Mouse (Mus musculus) midbrain, embryonic 15.5 days (tissue): ENCODE measurements around the gene Bco2. TPM values are rescaled to one million over a fixed set of nuclear protein-coding genes. Genes with fewer than 3 reads are reported as not detected.

Source experiments
- ATAC-seq: fragments of 200-750 bp; cut with Nextera tagmentation; replicated peaks from 2 replicates; pipeline ENCODE4 v1.8.0; 2017; ENCODE audit warnings: moderate TSS enrichment
- H3K27ac ChIP-seq: fragments of 300-500 bp; sonication (generic); 2 replicates; pipeline ENCODE4 v1.5.1; 2015; ENCODE audit warnings: mild to moderate bottlenecking, inconsistent platforms
- H3K27me3 ChIP-seq: fragments of 300-500 bp; sonication (generic); replicated peaks from 2 replicates; pipeline ENCODE4 v1.6.1; 2015; ENCODE audit warnings: inconsistent platforms
- H3K36me3 ChIP-seq: fragments of 300-500 bp; sonication (generic); replicated peaks from 2 replicates; pipeline ENCODE4 v1.6.1; 2015; ENCODE audit warnings: inconsistent platforms
- H3K4me1 ChIP-seq: fragments of 300-500 bp; sonication (generic); 2 replicates; pipeline ENCODE4 v1.6.1; 2015; ENCODE audit warnings: inconsistent platforms
- H3K4me2 ChIP-seq: fragments of 300-500 bp; sonication (generic); 2 replicates; pipeline ENCODE4 v1.6.1; 2015; ENCODE audit warnings: inconsistent platforms, mild to moderate bottlenecking, moderate library complexity
- H3K4me3 ChIP-seq: fragments of 300-500 bp; sonication (generic); 2 replicates; pipeline ENCODE4 v1.5.1; 2015; ENCODE audit warnings: mild to moderate bottlenecking, inconsistent platforms
- H3K9ac ChIP-seq: fragments of 300-500 bp; sonication (generic); 2 replicates; pipeline ENCODE4 v1.6.1; 2015; ENCODE audit warnings: mild to moderate bottlenecking, inconsistent platforms
- H3K9me3 ChIP-seq: fragments of 300-500 bp; sonication (generic); 2 replicates; pipeline ENCODE4 v1.6.1; 2016; ENCODE audit warnings: inconsistent platforms
- WGBS: fragments of 180-500 bp; shearing (Covaris S2); methylation state at CpG from one replicate; pipeline ENCODE4 v1.1.7; 2015; ENCODE audit warnings: mixed read lengths; 5-methylcytosine and 5-hydroxymethylcytosine counted together
- polyA plus RNA-seq: library from polyadenylated mRNA; unstranded; fragments of >200 nt; fragmentation: Nextera tagmentation; extraction: Ambion mirVana; gene quantifications from 2 replicates; pipeline ENCODE4 v1.2.1, GENCODE M21; 2015

Bco2 gene
- polyA plus RNA-seq, 1 experiment from 2014 or later, result 0.45 TPM

- Histone ChIP-seq H3K9ac (no peak overlapping the region), H3K4me2 (no peak overlapping the region), H3K9me3 (no peaks in the 10 kb centered on the region), H3K27ac (no peak overlapping the region), H3K4me3 (no peak overlapping the region), H3K4me1 (peaks cover 16% of the 10 kb centered on the region), H3K36me3 (no peaks in the 10 kb centered on the region), H3K27me3 (no peaks in the 10 kb centered on the region)
- WGBS, result 88% methylated on average over 5 of the region's 5 CpGs
- ATAC-seq, result no peak
These were observed 2.8 kb downstream of the Bco2 start for GRCm38 (mm10) chr9:50552206-50552605.

DNA sequence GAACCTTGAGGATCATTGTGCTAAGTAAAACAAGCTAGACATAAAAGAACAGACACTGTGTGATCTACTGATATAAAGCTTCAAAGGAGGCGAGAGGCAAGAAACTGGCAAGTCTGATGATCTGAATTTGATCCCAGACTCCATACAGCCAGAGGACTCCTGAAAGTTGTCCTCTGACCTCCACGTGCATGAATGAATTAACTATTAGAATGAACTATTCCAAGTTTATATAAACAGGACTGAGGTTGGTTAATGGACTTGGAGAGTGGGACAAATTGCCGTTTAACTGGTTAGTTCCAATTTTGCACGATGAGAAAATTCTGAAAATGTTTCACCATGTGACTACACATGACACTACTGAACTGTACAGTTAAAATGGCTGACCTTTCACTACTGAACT lies 6.0 kb downstream of the Bco2 start:
- Histone ChIP-seq H3K4me2 (no peak overlapping the region), H3K9ac (no peak overlapping the region), H3K27me3 (no peaks in the 10 kb centered on the region), H3K27ac (no peak overlapping the region), H3K9me3 (no peaks in the 10 kb centered on the region), H3K36me3 (no peaks in the 10 kb centered on the region), H3K4me1 (peaks cover 3% of the 10 kb centered on the region; the same call in 1 of the 2 replicates), H3K4me3 (no peak overlapping the region)
- WGBS, result 89% methylated on average over 4 of the region's 4 CpGs
- no peak for ATAC-seq

- Histone ChIP-seq H3K36me3 (no peaks in the 10 kb centered on the region), H3K27me3 (no peaks in the 10 kb centered on the region), H3K4me1 (no peaks in the 10 kb centered on the region), H3K4me3 (no peak overlapping the region), H3K9me3 (no peaks in the 10 kb centered on the region), H3K9ac (no peak overlapping the region), H3K4me2 (no peak overlapping the region), H3K27ac (no peak overlapping the region)
- WGBS, result 59% methylated on average over 5 of the region's 5 CpGs
- no peak for ATAC-seq
These were observed 7.0 kb downstream of the Bco2 start for GRCm38 (mm10) chr9:50547859-50548478.

DNA sequence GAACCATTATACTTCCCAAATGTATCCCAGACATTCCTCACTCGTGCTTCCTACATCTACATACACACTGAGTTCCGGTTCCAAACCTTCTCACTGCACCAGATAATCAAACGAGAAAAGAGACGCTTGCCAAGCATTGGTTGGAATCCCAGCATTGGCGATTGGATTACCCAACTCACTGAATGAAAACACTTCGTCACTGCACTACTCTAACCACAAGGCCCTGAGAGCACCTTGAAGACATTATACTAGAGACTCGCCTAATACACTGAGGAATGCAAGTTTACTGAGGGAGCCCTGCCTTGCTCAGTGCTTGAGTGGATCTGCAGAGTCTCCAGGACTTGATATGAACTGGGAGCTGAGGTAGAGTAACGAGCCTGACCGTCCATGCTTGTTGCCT lies 12.6 kb downstream of the Bco2 start:
- 78% methylated on average over 9 of the region's 9 CpGs for WGBS
- H3K36me3 ChIP-seq, result no peaks in the 10 kb centered on the region
- no peak overlapping the region for H3K4me2 ChIP-seq
- H3K27ac ChIP-seq, result no peak overlapping the region
- H3K27me3 ChIP-seq, result no peaks in the 10 kb centered on the region
- ATAC-seq, result no peak
- H3K9ac ChIP-seq, result no peak overlapping the region
- no peaks in the 10 kb centered on the region for H3K4me1 ChIP-seq
- no peaks in the 10 kb centered on the region for H3K9me3 ChIP-seq
- no peak overlapping the region for H3K4me3 ChIP-seq

GRCm38 (mm10) chr9:50540170-50540569 lies 14.8 kb downstream of the Bco2 start:
- Histone ChIP-seq H3K27ac (no peak overlapping the region), H3K9me3 (no peaks in the 10 kb centered on the region), H3K4me3 (no peak overlapping the region), H3K36me3 (no peaks in the 10 kb centered on the region), H3K9ac (no peak overlapping the region), H3K4me1 (no peaks in the 10 kb centered on the region), H3K4me2 (no peak overlapping the region), H3K27me3 (no peaks in the 10 kb centered on the region)
- WGBS, result 74% methylated on average over 7 of the region's 7 CpGs
- ATAC-seq, result no peak

GRCm38 (mm10) chr9:50537295-50537694 lies 17.7 kb downstream of the Bco2 start:
- Histone ChIP-seq H3K9me3 (no peaks in the 10 kb centered on the region), H3K9ac (no peak overlapping the region), H3K4me2 (no peak overlapping the region), H3K4me3 (no peak overlapping the region), H3K27me3 (no peaks in the 10 kb centered on the region), H3K36me3 (no peaks in the 10 kb centered on the region), H3K4me1 (no peaks in the 10 kb centered on the region), H3K27ac (no peak overlapping the region)
- ATAC-seq, result no peak
- WGBS, result 81% methylated on average over 4 of the region's 4 CpGs

- no peak overlapping the region for H3K9ac ChIP-seq
- H3K4me3 ChIP-seq, result no peak overlapping the region
- no peaks in the 10 kb centered on the region for H3K4me1 ChIP-seq
- H3K36me3 ChIP-seq, result no peaks in the 10 kb centered on the region
- no peaks in the 10 kb centered on the region for H3K27me3 ChIP-seq
- no peaks in the 10 kb centered on the region for H3K9me3 ChIP-seq
- no peak overlapping the region for H3K27ac ChIP-seq
- ATAC-seq, result no peak
- WGBS, result 87% methylated on average over 7 of the region's 7 CpGs
- no peak overlapping the region for H3K4me2 ChIP-seq
These were observed 18.3 kb downstream of the Bco2 start for GRCm38 (mm10) chr9:50536603-50537135.

- no peaks in the 10 kb centered on the region for H3K27me3 ChIP-seq
- ATAC-seq, result no peak
- no peak overlapping the region for H3K9ac ChIP-seq
- H3K27ac ChIP-seq, result no peak overlapping the region
- H3K4me3 ChIP-seq, result no peak overlapping the region
- H3K9me3 ChIP-seq, result no peaks in the 10 kb centered on the region
- H3K4me1 ChIP-seq, result no peaks in the 10 kb centered on the region
- WGBS, result 87% methylated on average over 5 of the region's 5 CpGs
- H3K4me2 ChIP-seq, result no peak overlapping the region
- H3K36me3 ChIP-seq, result no peaks in the 10 kb centered on the region
These were observed 19.1 kb downstream of the Bco2 start for GRCm38 (mm10) chr9:50535930-50536329.

DNA sequence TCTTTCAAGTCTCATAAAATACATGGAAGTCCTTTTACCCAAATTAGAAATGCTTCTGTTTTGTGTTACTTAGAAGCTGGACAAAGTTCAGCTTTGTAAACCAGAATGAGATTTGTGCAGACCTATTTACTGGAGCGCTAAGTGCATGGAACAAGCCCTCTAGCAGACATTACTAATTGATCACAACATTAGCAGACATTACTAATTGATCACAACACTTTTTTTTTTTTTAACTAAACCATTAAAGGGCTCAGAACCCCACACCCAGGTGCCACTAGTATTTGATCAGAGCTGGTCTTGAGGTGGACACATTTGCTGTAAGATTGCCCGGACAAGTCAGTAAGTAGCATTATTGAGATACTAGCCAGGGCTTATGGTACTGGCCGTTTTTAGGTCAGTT lies 21.2 kb downstream of the Bco2 start:
- Histone ChIP-seq H3K27me3 (no peaks in the 10 kb centered on the region), H3K27ac (no peak overlapping the region), H3K4me1 (no peaks in the 10 kb centered on the region), H3K4me3 (no peak overlapping the region), H3K4me2 (no peak overlapping the region), H3K36me3 (no peaks in the 10 kb centered on the region), H3K9me3 (no peaks in the 10 kb centered on the region), H3K9ac (no peak overlapping the region)
- ATAC-seq, result no peak
- 79% methylated on average over 3 of the region's 3 CpGs for WGBS

DNA sequence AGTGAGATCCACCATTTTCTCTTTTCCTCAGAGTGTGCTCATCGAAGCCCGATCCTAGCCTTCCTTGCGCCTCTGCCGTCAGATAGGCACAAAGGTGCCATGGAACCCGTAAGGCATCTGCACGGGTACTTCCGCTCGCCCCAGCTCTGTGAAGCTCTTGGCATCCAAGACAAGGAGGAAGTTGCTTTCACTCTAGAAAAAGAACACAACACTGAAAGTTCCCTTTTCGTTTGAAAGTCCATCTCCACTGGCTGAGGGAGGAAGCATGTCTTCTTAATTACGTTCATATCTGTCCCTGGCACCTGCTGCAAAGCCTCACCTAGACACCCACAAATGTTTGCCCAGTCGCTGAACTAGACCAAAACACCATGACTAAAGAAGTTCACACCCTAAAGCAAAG lies 21.7 kb downstream of the Bco2 start:
- Histone ChIP-seq H3K4me2 (no peak overlapping the region), H3K4me3 (no peak overlapping the region), H3K9ac (no peak overlapping the region), H3K27me3 (no peaks in the 10 kb centered on the region), H3K36me3 (no peaks in the 10 kb centered on the region), H3K9me3 (no peaks in the 10 kb centered on the region), H3K27ac (no peak overlapping the region), H3K4me1 (no peaks in the 10 kb centered on the region)
- ATAC-seq, result no peak
- WGBS, result 82% methylated on average over 11 of the region's 11 CpGs

DNA sequence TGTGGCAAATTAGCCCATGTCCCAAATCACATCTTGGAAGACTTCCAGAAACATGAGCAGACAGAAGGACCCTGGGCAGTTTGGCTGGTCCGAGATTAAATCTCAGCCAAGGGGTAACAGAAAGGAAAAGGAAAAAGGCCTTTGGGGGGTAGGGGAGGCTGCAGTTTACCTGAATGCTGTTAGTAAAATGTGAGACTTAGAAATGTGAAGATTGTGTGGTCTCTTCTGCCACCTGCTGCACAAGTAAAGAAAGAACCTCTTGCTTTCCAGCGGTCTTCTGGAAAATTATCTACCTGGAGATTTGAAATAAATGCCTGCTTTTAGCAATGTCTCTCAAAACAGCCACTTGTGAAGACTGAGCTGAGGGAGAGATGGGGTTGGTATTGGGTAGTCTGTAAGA lies 24.1 kb downstream of the Bco2 start:
- no peak overlapping the region for H3K9ac ChIP-seq
- H3K36me3 ChIP-seq, result no peaks in the 10 kb centered on the region
- H3K4me3 ChIP-seq, result no peak overlapping the region
- peaks cover 15% of the 10 kb centered on the region for H3K4me1 ChIP-seq
- H3K9me3 ChIP-seq, result no peaks in the 10 kb centered on the region
- ATAC-seq, result no peak
- no peak overlapping the region for H3K27ac ChIP-seq
- H3K4me2 ChIP-seq, result no peak overlapping the region
- no peaks in the 10 kb centered on the region for H3K27me3 ChIP-seq
- WGBS, result 26% methylated on average over 2 of the region's 2 CpGs

DNA sequence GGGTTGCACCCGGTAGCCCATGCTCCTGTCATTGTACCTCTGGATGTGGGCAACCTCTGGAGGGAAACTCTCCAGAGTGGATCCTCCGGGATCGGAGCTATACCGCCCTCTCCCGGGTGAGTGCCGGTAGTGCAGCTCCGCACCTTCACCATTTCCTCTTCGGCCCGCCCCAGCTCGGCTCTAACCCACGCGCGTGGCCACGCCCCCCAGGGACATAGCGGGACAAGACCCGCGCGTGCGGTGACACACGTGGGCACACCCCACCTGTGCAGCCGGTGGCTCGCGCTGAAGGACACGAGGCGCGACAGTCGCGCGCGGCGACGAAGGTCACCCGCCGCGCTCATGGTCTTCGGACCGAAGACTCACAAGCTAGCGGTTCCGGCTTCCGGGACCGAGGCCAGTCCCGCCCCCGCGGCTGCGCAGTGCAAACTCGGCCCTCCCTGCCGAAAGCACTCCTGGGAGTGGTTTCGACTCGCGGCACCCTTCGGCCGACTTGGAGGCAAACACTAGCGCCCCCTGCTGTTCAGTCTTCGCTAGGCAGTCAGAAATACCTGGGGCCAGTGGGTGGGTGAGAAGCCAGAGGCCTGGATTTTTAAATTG lies 26.6 kb downstream of the Bco2 start, which contains the start of gene Pts:
TSS of gene Pts (minus strand) at position 432 of the 600 bp plus-strand sequence.
- H3K27ac ChIP-seq, result peak within 1 kb of the TSS; percentile 86
- H3K4me2 ChIP-seq, result peak within 1 kb of the TSS; percentile 63
- H3K4me1 ChIP-seq, result peaks cover 15% of the 10 kb centered on the region
- no peaks in the 10 kb centered on the region for H3K9me3 ChIP-seq
- WGBS, result under 1% methylated on average over 54 of the region's 54 CpGs
- H3K27me3 ChIP-seq, result no peaks in the 10 kb centered on the region
- peak; percentile 99 for ATAC-seq
- H3K4me3 ChIP-seq, result peak within 1 kb of the TSS; percentile 79
- no peaks in the 10 kb centered on the region for H3K36me3 ChIP-seq
- peak within 1 kb of the TSS; percentile 68 for H3K9ac ChIP-seq

GRCm38 (mm10) chr9:50527860-50528259 lies 27.1 kb downstream of the Bco2 start:
- Histone ChIP-seq H3K4me2 (peak overlapping the region; percentile 63), H3K4me3 (peak overlapping the region; percentile 79), H3K9ac (peak overlapping the region; percentile 68), H3K4me1 (peaks cover 15% of the 10 kb centered on the region), H3K27me3 (no peaks in the 10 kb centered on the region), H3K27ac (peak overlapping the region; percentile 86; the same call in 1 of the 2 replicates), H3K9me3 (no peaks in the 10 kb centered on the region), H3K36me3 (no peaks in the 10 kb centered on the region)
- ATAC-seq, result peak; percentile 31; the same call in 1 of the 2 replicates
- 44% methylated on average over 7 of the region's 7 CpGs for WGBS
